Mouse (Mus musculus) G1E (cell line): ENCODE results near the gene Plcb2.

ENCODE experiments used
- CTCF ChIP-seq: IDR thresholded peaks from 2 replicates; pipeline ENCODE4 v1.5.1; 2012; ENCODE audit warnings: low read depth, low read length, inconsistent platforms, mixed read lengths
- POLR2AphosphoS5 ChIP-seq: IDR thresholded peaks from 2 replicates; pipeline ENCODE4 v1.6.1; 2012; ENCODE audit warnings: low read depth, low read length, inconsistent platforms; ENCODE audit not compliant: insufficient replicate concordance

DNA sequence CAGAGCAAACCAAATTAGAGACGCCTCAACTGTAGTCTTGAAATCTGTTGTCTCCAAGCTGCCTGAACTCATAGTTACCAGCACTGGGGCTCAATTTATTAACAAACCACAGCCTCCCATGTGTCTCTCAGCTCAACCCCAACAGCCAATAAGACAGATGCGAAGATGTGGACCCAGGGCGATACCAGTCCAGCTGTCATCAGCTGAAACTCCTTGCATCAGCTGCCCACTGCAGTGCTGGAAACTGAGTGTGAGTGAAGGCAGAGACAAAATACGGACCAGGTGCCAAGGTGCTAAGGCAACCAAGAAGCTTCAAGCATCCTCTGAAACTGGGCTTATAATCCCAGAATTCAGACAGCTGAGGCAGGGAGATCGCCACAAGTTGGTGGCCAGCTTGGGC, 3.7 kb upstream of the Plcb2 start:
- no peak for TF ChIP-seq CTCF
- no peak for TF ChIP-seq POLR2AphosphoS5
